Mouse (Mus musculus): ENCODE data around the gene Cdh23. TPM values are rescaled to one million over a fixed set of nuclear protein-coding genes. Genes with fewer than 3 reads are reported as not detected.

Gene Cdh23
- polyA plus RNA-seq, 1 experiment from 2014 or later: 2.7 TPM

GRCm38 (mm10) chr10:60354881-60355677 lies 341.2 kb downstream of the Cdh23 start:
- ATAC-seq: no peak
- Histone ChIP-seq H3K4me1 (replicated peaks; ENCODE audit: control insufficient read depth, insufficient read depth, low read length) (no peaks in the 10 kb centered on the region), H3K36me3 (ENCODE audit: control insufficient read depth, insufficient read depth) (no peaks in the 10 kb centered on the region), H3K27me3 (replicated peaks; ENCODE audit: control insufficient read depth, insufficient read depth, low read length) (no peaks in the 10 kb centered on the region), H3K4me3 (replicated peaks; ENCODE audit: low read length) (no peak overlapping the region), H3K9ac (replicated peaks; ENCODE audit: low read depth, low read length) (no peak overlapping the region), H3K9me3 (ENCODE audit: control insufficient read depth, low read length) (no peaks in the 10 kb centered on the region), H3K4me2 (ENCODE audit: low read length) (no peak overlapping the region), H3K27ac (ENCODE audit: low read length) (no peak overlapping the region)
- WGBS: 84% methylated on average over 11 of the region's 11 CpGs

GRCm38 (mm10) chr10:60354003-60354325 lies 342.3 kb downstream of the Cdh23 start:
- ATAC-seq: no peak
- Histone ChIP-seq H3K9ac (replicated peaks; ENCODE audit: low read depth, low read length) (no peak overlapping the region), H3K27ac (ENCODE audit: low read length) (no peak overlapping the region), H3K9me3 (ENCODE audit: control insufficient read depth, low read length) (no peaks in the 10 kb centered on the region), H3K4me1 (replicated peaks; ENCODE audit: control insufficient read depth, insufficient read depth, low read length) (no peaks in the 10 kb centered on the region), H3K4me2 (ENCODE audit: low read length) (no peak overlapping the region), H3K27me3 (replicated peaks; ENCODE audit: control insufficient read depth, insufficient read depth, low read length) (no peaks in the 10 kb centered on the region), H3K36me3 (ENCODE audit: control insufficient read depth, insufficient read depth) (no peaks in the 10 kb centered on the region), H3K4me3 (replicated peaks; ENCODE audit: low read length) (no peak overlapping the region)
- 90% methylated on average over 4 of the region's 4 CpGs for WGBS

- Histone ChIP-seq H3K4me2 (ENCODE audit: low read length) (no peak overlapping the region), H3K9ac (replicated peaks; ENCODE audit: low read depth, low read length) (no peak overlapping the region), H3K9me3 (ENCODE audit: control insufficient read depth, low read length) (no peaks in the 10 kb centered on the region), H3K27me3 (replicated peaks; ENCODE audit: control insufficient read depth, insufficient read depth, low read length) (no peaks in the 10 kb centered on the region), H3K4me3 (replicated peaks; ENCODE audit: low read length) (no peak overlapping the region), H3K27ac (ENCODE audit: low read length) (no peak overlapping the region), H3K36me3 (ENCODE audit: control insufficient read depth, insufficient read depth) (no peaks in the 10 kb centered on the region), H3K4me1 (replicated peaks; ENCODE audit: control insufficient read depth, insufficient read depth, low read length) (no peaks in the 10 kb centered on the region)
- ATAC-seq: no peak
- WGBS: 48% methylated on average over 5 of the region's 5 CpGs
Observed at GRCm38 (mm10) chr10:60353241-60354002, 342.9 kb downstream of the Cdh23 start.

GRCm38 (mm10) chr10:60351761-60352455 lies 344.4 kb downstream of the Cdh23 start:
- no peak for ATAC-seq

GRCm38 (mm10) chr10:60351248-60351647 lies 345.0 kb downstream of the Cdh23 start:
- H3K36me3 ChIP-seq (ENCODE audit: control insufficient read depth, insufficient read depth): no peaks in the 10 kb centered on the region
- H3K9me3 ChIP-seq (ENCODE audit: control insufficient read depth, low read length): no peaks in the 10 kb centered on the region
- H3K4me3 ChIP-seq (replicated peaks; ENCODE audit: low read length): no peak overlapping the region
- H3K27ac ChIP-seq (ENCODE audit: low read length): no peak overlapping the region
- ATAC-seq: no peak
- H3K9ac ChIP-seq (replicated peaks; ENCODE audit: low read depth, low read length): no peak overlapping the region
- H3K27me3 ChIP-seq (replicated peaks; ENCODE audit: control insufficient read depth, insufficient read depth, low read length): peaks cover 6% of the 10 kb centered on the region; the same call in 1 of the 2 replicates
- H3K4me2 ChIP-seq (ENCODE audit: low read length): no peak overlapping the region
- WGBS: 18% methylated on average over 3 of the region's 3 CpGs
- H3K4me1 ChIP-seq (replicated peaks; ENCODE audit: control insufficient read depth, insufficient read depth, low read length): peaks cover 6% of the 10 kb centered on the region

More at GRCm38 (mm10) chr10:60351761-60352455, 344.4 kb downstream of the Cdh23 start:
- Histone ChIP-seq H3K27ac (ENCODE audit: low read length) (no peak overlapping the region), H3K36me3 (ENCODE audit: control insufficient read depth, insufficient read depth) (no peaks in the 10 kb centered on the region), H3K4me3 (replicated peaks; ENCODE audit: low read length) (no peak overlapping the region), H3K4me1 (replicated peaks; ENCODE audit: control insufficient read depth, insufficient read depth, low read length) (no peaks in the 10 kb centered on the region), H3K9ac (replicated peaks; ENCODE audit: low read depth, low read length) (no peak overlapping the region), H3K4me2 (ENCODE audit: low read length) (no peak overlapping the region), H3K9me3 (ENCODE audit: control insufficient read depth, low read length) (no peaks in the 10 kb centered on the region), H3K27me3 (replicated peaks; ENCODE audit: control insufficient read depth, insufficient read depth, low read length) (no peaks in the 10 kb centered on the region)
- WGBS: 45% methylated on average over 7 of the region's 7 CpGs

- peaks cover 6% of the 10 kb centered on the region for H3K4me1 ChIP-seq (replicated peaks; ENCODE audit: control insufficient read depth, insufficient read depth, low read length)
- no peak for ATAC-seq
- H3K27me3 ChIP-seq (replicated peaks; ENCODE audit: control insufficient read depth, insufficient read depth, low read length): peaks cover 6% of the 10 kb centered on the region; the same call in 1 of the 2 replicates
- H3K27ac ChIP-seq (ENCODE audit: low read length): no peak overlapping the region
- H3K4me2 ChIP-seq (ENCODE audit: low read length): no peak overlapping the region
- no peaks in the 10 kb centered on the region for H3K36me3 ChIP-seq (ENCODE audit: control insufficient read depth, insufficient read depth)
- H3K4me3 ChIP-seq (replicated peaks; ENCODE audit: low read length): no peak overlapping the region
- H3K9me3 ChIP-seq (ENCODE audit: control insufficient read depth, low read length): no peaks in the 10 kb centered on the region
- 40% methylated on average over 3 of the region's 3 CpGs for WGBS
- no peak overlapping the region for H3K9ac ChIP-seq (replicated peaks; ENCODE audit: low read depth, low read length)
Observed at GRCm38 (mm10) chr10:60350805-60351167, 345.5 kb downstream of the Cdh23 start.

GRCm38 (mm10) chr10:60350077-60350804 lies 346.0 kb downstream of the Cdh23 start:
- Histone ChIP-seq H3K27me3 (replicated peaks; ENCODE audit: control insufficient read depth, insufficient read depth, low read length) (peaks cover 6% of the 10 kb centered on the region; the same call in 1 of the 2 replicates), H3K4me2 (ENCODE audit: low read length) (no peak overlapping the region), H3K9ac (replicated peaks; ENCODE audit: low read depth, low read length) (no peak overlapping the region), H3K4me3 (replicated peaks; ENCODE audit: low read length) (no peak overlapping the region), H3K36me3 (ENCODE audit: control insufficient read depth, insufficient read depth) (no peaks in the 10 kb centered on the region), H3K27ac (ENCODE audit: low read length) (no peak overlapping the region), H3K9me3 (ENCODE audit: control insufficient read depth, low read length) (no peaks in the 10 kb centered on the region), H3K4me1 (replicated peaks; ENCODE audit: control insufficient read depth, insufficient read depth, low read length) (peaks cover 6% of the 10 kb centered on the region)
- 44% methylated on average over 5 of the region's 5 CpGs for WGBS
- ATAC-seq: no peak

- peaks cover 6% of the 10 kb centered on the region for H3K4me1 ChIP-seq (replicated peaks; ENCODE audit: control insufficient read depth, insufficient read depth, low read length)
- peaks cover 6% of the 10 kb centered on the region; the same call in 1 of the 2 replicates for H3K27me3 ChIP-seq (replicated peaks; ENCODE audit: control insufficient read depth, insufficient read depth, low read length)
- no peaks in the 10 kb centered on the region for H3K9me3 ChIP-seq (ENCODE audit: control insufficient read depth, low read length)
- no peak overlapping the region for H3K27ac ChIP-seq (ENCODE audit: low read length)
- no peak overlapping the region for H3K4me2 ChIP-seq (ENCODE audit: low read length)
- 91% methylated on average over 5 of the region's 5 CpGs for WGBS
- H3K36me3 ChIP-seq (ENCODE audit: control insufficient read depth, insufficient read depth): no peaks in the 10 kb centered on the region
- no peak for ATAC-seq
- no peak overlapping the region for H3K9ac ChIP-seq (replicated peaks; ENCODE audit: low read depth, low read length)
- no peak overlapping the region for H3K4me3 ChIP-seq (replicated peaks; ENCODE audit: low read length)
Observed at GRCm38 (mm10) chr10:60349644-60350043, 346.6 kb downstream of the Cdh23 start.
